Mouse (Mus musculus): ENCODE measurements around the gene Dnah12.
"Not testable (repeated sequence)": the region's sequence is repeated elsewhere in the genome, so short reads cannot be mapped to it uniquely, and the experiment has no call there.

The Dnah12 gene

DNA sequence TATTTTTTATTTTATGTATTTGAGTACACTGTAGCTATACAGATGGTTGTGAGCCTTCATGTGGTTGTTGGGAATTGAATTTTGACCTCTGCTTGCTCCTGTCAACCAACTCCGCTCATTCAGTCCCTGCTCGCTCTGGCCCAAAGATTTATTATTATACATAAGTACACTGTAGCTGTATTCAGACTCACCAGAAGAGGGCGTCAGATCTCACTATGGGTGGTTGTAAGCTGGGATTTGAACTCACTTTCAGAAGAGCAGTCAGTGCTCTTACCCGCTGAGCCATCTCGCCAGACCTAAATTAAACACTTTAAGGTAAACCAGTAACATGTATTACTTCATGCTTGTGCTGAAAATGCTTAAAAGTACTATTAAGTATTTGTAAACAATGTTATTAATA is 12.2 kb downstream of the Dnah12 start:
- not testable (repeated sequence) for DNase-seq (ENCODE audit: low read depth in 1 of 2, low spot score in 2 of 2)

DNA sequence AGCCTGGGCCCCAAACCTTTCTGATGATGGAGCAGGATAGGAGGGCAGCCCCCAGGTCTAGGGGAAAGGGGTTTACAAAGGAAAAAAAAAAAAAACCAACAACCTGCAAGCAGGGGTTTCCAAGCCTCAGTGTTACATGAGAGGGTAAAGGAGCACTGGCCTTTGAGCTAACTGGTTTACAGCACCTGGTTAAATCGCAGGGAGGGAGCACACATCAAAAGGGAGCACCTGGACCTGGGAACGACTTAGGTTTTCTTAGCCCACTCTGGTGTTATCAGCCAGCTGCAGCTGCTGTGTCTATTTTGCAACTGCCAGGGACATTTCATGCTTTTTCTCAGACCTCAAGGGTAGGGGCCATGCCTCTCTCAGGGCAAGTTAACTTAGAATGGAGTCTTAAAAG is 26.6 kb downstream of the Dnah12 start:
- not testable (repeated sequence) for DNase-seq (ENCODE audit: low read depth in 1 of 2, low spot score in 2 of 2)

DNA sequence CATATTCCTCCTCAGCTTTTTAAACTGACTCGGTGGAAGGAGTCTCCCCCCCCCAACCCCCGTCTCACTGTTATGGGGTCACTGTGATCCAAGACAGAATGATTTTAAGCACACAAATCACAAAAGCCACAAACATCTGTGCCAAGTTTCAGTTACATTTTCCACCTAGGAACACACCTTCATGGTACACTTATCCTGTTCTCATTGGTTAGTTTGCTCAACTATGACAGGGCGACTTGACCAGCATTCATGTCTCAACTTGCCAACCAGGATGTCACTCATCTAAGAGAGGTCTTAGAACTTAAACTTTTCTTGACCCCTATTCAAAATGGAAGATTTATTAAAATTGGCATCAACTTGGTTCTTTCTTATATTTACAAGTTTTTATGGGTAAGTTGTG is 31.8 kb downstream of the Dnah12 start:
- no peak for DNase-seq (ENCODE audit: low read depth in 1 of 2, low spot score in 2 of 2)

DNA sequence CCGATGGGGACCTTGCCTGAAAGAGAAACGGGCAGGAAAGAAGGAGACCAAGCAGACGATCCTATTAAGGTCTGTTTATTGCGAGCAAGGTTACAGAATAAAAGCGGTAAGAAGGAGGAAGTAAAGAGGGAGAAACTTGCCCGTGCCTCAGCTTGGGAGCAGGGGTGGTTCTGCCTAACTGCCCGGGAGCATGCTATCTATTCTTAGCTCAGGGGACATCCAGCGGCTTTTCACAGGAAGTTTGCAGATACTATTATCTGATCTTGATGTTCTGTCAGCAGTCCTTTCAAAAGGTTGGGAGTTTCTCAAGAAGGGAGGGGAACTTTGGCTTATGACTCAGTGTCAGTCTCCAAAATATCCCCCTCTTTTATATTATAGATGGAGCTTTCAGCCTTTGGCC is 65.5 kb downstream of the Dnah12 start:
- DNase-seq (ENCODE audit: low read depth in 1 of 2, low spot score in 2 of 2): peak in 1 of 2 experiments; percentile 2

DNA sequence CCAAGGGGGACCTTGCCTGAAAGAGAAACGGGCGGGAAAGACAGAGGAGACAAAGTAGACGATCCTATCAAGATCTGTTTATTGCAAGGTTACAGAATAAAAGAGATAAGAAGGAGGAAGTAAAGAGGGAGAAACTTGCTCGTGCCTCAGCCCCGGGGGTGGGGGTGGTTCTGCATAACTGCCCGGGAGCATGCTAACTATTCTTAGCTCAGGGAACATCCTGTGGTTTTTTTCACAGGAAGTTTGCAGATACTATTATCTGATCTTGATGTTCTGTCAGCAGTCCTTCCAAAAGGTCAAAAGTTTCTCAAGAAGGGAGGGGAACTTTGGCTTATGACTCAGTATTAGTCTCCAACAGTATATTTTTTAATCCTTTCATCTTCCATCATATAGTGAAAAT is 71.8 kb downstream of the Dnah12 start:
- peak in 1 of 2 experiments; percentile 7 for DNase-seq (ENCODE audit: low read depth in 1 of 2, low spot score in 2 of 2)

DNA sequence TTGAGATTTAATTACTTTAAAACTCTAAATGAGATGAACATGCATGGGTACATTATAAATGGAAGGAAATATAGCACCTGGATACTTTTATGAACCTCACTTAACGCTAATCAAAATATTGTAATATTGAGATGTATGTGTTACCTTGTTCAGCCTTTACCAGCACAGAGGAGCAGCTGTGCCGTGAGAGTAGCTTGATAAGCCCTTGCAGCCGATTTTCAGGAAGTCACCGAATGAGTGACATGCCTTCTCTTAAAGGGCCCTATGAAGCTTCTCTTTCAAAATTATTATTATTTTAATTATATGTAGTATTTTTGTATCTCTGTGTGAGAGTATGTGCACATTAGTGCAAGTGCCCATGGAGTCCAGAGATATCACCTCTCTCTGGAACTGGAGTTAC is 75.1 kb downstream of the Dnah12 start:
- DNase-seq (ENCODE audit: low read depth in 1 of 2, low spot score in 2 of 2): no peak

DNA sequence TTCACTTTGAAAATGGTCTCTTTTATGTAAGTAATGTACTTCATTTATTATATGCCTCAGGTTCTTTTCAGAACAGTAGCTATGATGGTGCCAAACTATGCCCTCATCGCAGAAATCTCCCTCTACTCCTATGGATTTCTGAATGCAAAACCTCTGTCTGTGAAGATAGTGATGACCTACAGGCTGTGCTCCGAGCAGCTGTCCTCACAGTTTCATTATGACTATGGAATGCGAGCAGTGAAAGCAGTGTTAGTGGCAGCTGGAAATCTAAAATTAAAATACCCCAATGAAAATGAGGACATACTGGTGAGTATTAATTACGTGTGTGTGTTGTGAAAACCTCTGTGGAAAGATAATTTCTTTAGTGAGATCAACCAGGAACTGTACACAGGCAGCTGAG is 80.5 kb downstream of the Dnah12 start:
- no peak for DNase-seq (ENCODE audit: low read depth in 1 of 2, low spot score in 2 of 2)

DNA sequence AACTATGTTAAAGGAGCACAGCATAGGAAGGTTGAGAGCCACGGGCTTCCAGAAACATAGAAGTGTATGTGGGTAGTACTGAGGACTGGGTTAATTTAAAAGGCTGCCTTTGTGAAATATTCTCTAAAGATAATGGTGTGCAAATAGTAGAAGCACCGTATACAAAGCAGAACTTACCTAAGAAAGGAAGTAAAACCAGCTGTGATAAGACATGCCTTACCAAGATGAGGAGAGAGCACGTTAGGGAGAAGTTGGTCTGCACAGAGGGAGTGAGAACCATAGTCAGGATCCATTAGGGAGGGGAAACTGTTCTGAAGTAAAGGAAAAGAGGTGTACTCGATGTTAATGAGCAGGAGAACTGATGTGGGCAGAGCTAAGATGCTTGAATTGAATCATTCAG is 90.7 kb downstream of the Dnah12 start:
- no peak for DNase-seq (ENCODE audit: low read depth in 1 of 2, low spot score in 2 of 2)

DNA sequence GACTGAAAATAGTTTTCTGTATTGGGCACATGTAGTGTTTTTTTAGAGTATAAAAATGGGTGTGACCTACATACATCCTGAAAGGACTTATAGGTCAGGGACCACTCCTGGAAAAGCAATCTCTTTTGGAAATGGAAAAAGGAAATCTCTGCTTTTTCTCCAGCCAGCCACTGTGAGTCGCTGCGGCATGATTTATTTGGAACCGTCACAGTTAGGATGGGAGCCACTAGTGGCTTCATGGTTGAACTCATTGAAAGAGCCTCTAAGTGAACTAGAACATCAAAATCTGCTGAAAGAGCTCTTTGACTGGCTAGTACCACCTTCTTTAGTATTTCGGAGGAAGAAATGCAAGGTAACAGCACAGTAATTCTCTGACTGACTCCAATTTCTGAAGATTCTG is 92.6 kb downstream of the Dnah12 start:
- DNase-seq (ENCODE audit: low read depth in 1 of 2, low spot score in 2 of 2): no peak

DNA sequence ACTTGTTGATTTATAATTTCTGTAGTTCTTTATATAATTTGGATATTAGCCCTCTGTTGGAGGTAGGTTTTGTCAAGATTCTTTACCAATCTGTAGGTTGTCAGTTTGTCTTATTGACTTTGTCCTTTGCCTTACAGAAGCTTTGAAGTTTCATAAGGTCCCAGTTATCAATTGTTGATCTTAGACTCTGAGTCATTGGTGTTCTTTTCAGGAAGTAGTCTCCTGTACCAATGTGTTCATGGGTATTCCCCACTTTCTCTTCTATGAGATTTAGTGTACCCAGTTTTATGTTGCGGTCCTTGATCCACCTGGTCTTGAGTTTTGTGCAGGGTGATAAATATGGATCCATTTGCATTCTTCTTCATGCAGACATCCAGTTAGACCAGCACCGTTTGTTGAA is 101.4 kb downstream of the Dnah12 start:
- DNase-seq (ENCODE audit: low read depth in 1 of 2, low spot score in 2 of 2): no peak

DNA sequence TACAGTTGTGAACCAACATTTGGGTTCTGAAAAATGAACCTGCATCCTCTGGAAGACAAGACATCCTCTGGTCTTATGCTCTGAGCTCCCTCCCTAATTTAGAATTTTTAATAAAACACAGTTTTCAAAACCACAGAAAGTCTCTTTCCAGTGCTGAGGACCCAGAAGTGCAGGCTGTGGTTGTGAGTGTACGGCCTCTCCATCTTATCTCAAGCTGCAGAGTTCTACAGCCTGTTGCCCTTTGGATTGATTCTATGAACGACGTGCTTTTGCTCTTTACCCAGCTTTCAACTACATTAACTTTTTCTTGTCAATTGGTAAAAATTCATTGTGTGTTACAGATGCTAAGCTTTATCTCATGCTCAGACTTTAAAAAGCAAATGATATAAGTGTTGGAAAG is 105.3 kb downstream of the Dnah12 start:
- no peak for DNase-seq (ENCODE audit: low read depth in 1 of 2, low spot score in 2 of 2)

DNA sequence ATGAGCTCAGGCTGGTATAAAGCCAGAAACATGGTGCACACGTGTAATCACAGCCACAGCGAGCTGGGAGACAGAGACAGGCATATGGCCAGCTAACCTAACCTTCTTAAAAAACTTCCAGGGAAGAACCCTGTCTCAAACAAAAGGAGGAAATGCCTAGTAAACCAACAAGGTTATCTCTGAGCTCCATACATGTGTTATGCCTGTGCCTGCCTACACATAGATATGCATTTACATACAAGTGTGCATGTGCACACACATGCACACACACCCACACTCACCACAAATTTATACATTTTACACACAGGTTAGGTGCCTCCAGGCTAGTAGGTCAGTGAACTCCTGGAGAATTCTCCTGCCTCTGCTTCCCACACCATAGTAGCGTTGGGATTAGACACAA is 106.2 kb downstream of the Dnah12 start:
- DNase-seq (ENCODE audit: low read depth in 1 of 2, low spot score in 2 of 2): no peak

DNA sequence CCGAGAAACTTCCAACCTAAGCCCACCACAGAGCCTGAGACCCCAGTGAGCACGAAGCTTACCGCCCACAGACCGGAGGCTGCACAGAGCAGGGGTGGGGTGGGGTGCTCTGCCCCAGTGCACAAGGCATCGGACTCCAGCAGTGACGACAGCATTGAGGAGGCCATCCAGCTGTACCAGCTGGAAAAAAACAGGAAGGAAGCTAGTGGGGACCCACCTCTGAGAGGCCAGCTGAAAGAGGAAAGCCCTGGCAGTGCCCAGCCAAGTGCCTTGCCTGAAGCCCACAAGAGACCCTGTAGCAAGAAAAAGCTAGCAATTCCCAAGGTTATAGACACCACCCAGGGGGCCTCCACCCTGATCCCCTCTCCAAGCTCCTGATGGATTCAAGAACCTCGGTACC is 112.4 kb downstream of the Dnah12 start:
- no peak for DNase-seq (ENCODE audit: low read depth in 1 of 2, low spot score in 2 of 2)

DNA sequence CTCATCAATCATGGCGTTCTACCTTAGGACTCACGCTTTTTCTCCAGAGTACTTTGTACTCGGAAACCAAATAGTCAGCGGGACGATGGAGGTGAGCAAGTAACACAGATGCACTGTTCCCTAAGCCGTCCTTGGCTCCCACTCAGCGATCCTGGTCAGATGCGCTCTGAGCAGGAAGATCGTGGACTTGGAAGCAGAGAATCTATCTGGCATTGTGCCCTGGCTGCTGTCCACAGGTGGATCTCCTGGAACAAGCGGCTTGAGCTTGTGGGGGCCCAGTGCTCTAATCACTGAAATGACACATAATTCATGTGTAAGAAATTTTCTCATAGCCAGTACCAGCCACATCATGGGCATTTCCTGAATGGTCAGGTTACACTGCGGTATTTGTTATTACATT is 119.7 kb downstream of the Dnah12 start:
- no peak for DNase-seq (ENCODE audit: low read depth in 1 of 2, low spot score in 2 of 2)

DNA sequence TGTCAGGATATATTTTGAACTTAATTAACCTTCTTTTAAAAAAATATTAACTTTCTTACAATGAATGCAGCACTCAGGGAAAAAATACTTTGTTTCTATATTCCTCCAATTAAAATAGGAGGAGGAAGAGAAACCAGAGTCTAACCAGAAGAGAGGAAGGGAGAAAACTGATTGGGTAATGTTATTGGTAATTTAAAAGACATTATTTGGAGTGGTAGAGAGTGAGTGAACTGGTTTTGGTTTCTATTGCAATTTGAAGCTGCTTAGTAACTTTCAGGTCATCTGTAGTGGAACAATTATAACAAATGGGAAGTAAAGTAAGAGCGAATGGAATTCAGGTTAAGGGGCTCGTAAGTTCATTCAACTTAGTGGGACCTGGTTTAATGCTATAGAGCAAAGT is 120.8 kb downstream of the Dnah12 start:
- no peak for DNase-seq (ENCODE audit: low read depth in 1 of 2, low spot score in 2 of 2)

DNA sequence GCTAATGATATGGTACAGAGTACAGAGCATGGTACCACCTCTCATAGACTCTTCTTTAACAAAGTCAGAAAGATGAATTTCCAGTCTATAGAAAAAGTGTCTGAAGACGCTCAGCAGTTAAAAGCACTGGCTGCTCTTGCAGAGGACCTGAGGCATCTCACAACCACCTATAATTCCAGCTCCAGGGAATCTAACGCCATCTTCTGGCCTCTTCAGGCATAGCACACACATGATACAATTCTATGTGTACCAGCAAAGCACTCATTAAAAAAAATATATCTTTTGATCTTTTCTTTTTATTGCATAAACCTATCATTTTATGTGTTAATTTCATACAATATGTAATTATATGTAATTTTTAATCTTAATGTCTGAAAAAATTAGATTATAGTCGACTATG is 121.8 kb downstream of the Dnah12 start:
- DNase-seq (ENCODE audit: low read depth in 1 of 2, low spot score in 2 of 2): no peak

DNA sequence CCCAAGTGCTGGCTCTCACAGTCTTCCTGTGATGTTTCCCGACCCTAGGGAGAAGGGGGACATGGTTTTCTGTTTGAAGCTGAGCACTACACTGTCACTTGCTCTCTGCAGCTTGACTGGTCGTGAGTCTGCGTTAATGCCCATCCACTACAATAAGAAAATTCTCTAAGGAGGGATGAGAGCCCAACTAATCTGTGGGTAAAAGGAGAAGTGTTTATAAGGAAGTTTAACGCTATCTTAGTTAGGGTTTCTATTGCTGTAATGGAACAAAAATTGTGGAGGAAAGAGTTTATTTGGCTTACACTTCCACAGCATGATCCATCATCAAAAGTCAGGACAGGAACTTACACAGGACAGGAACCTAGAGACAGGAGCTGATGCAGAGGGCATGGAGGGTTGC is 123.7 kb downstream of the Dnah12 start:
- no peak for DNase-seq (ENCODE audit: low read depth in 1 of 2, low spot score in 2 of 2)

DNA sequence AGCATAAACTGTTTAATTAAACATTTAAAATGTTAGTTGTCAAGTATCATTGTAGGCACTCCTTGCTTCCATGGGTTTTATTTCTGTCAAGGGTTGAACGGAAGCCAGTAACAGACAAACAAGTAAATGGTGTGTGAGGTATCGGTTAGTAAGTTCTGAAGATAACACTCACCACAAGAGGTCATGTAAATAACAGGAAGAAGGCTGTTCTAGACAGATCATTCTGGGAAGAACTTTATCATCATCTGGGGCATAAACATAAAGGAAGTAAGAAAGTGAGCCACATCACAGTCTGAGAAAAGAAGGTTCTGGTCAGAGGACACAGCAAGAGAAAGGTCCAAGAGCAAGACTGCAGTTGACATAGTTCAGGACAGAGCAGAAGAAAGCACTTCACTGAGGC is 132.9 kb downstream of the Dnah12 start:
- no peak for DNase-seq (ENCODE audit: low read depth in 1 of 2, low spot score in 2 of 2)

DNA sequence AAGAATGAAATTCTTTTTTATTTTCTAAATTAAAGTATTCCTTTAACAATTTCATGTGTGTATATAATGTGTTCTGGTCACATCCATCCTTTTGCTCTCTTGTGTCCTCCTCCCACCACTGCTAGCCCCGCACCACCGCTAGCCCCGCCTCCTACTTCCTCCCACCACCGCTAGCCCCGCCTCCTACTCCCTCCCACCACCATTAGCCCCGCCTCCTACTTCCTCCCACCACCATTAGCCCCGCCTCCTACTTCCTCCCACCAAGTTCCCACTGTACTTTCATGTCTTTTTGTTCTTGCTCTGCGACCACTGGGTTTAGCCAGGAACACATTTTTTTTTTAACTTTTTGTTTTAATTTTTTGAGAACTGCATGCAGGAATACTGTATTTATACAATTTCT is 160.0 kb downstream of the Dnah12 start:
- DNase-seq (ENCODE audit: low read depth in 1 of 2, low spot score in 2 of 2): no peak

DNA sequence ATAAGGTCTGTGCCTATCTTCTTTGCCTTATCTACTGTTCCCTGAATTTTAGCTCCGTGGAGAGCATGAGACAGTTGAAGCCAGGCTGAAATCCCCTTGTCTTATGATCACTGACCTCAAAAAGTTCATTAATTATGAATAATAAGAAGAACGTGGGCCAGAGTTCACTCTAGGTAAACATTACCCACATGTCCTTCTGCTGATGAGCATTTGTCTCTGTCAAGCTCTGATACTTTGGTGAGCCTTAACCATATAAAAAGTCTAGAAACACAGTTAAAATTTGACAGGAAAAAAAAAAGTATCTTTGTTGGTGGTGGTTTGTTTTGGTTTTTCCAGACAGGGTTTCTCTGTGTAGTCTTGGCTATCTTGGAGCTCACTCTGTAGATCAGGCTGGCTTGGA is 161.0 kb downstream of the Dnah12 start:
- no peak for DNase-seq (ENCODE audit: low read depth in 1 of 2, low spot score in 2 of 2)

DNA sequence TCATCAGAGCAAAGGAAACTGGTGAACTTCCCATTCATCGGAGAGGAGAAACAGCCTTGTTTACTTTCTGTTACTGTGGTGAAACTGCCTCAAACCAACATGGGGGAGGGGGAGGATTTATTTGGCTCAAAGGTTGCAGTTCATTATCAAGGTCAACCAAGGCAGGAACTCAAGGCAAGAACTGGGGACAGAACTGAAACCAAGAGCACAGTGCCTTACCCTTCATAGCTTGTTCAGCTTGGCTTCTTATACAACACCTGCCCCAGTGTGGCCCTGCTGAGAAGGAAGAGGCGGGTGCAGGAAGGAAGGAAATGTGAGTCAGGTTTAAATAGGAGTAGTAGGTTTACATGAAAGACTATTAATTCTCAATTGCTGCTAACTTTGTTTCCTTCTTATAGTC is 165.3 kb downstream of the Dnah12 start:
- DNase-seq (ENCODE audit: low read depth in 1 of 2, low spot score in 2 of 2): peak in 1 of 2 experiments; percentile 1

DNA sequence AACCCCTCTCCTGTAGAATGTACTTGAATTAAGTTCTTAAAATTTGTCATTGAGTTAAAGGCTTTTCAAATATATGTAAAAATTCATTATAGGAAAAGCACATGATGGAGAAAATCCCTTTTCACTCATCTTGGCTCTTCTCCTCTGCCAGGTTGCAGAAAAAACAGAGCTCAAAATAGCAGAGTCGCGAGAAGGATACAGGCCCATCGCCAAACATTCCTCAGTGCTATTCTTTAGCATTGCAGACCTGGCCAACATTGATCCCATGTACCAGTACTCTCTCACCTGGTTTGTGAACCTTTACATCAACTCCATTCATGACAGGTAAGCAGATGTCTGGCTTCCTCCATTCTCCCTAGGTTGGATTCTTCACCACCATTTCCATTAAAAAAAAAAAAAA is 165.9 kb downstream of the Dnah12 start:
- DNase-seq (ENCODE audit: low read depth in 1 of 2, low spot score in 2 of 2): no peak

DNA sequence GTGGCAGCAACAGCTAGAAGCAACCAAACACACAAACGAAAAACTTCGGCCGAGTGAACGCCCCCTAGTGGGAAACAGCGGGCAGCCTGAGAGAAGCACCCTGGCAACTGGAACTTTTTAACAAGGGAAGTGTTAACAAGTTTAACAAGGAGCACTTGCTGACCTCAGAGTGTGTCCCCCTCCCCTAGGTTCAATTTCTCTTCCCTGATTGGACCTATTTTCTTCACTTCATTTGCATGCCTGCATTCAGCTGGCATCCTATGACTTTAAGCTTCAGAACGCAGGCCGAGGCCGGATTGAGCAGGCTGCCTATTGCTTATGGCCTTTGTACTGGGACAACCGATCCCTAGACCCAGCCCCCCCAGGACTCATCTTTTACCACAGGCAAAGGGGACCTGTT is 174.3 kb downstream of the Dnah12 start:
- DNase-seq (ENCODE audit: low read depth in 1 of 2, low spot score in 2 of 2): no peak

DNA sequence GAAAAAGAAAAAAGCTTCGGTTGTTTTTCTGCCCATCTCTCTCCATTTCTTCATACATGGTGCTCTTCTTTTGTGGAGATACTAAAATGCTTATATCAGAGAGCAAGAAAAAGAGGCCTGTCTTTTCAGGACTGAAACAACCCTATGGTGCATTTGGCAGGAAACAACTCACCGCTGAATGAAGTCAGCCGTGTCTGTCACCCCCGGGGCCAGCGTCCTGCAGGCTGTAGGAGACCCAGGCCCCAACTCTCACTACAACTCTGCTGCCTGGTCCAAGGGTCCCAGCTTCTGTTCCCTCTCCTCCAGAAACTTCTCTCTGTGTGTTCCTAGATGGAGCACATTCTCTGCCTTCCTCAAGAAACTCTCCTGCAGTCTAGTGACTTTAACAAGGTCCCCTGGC is 175.2 kb downstream of the Dnah12 start:
- no peak for DNase-seq (ENCODE audit: low read depth in 1 of 2, low spot score in 2 of 2)
